Mouse (Mus musculus) small intestine, adult 2 months (tissue): Measurements from ENCODE around the gene Mrgprd. TPM values are rescaled to one million over a fixed set of nuclear protein-coding genes. Genes with fewer than 3 reads are reported as not detected.

ENCODE experiments used
- H3K27ac ChIP-seq: fragments of 200-500 bp; 2 replicates; pipeline ENCODE4 v1.5.1; 2012; ENCODE audit warnings: low read depth, low read length, control low read depth, inconsistent platforms; ENCODE audit not compliant: insufficient read depth
- H3K27me3 ChIP-seq: fragments of 200-500 bp; 2 replicates; pipeline ENCODE4 v1.6.1; 2012; ENCODE audit warnings: mild to moderate bottlenecking, moderate library complexity, low read length, inconsistent platforms; ENCODE audit not compliant: control insufficient read depth, insufficient read depth
- H3K36me3 ChIP-seq: fragments of 200-500 bp; 2 replicates; pipeline ENCODE4 v1.6.1; 2012; ENCODE audit warnings: mild to moderate bottlenecking, low read length, control low read depth, inconsistent platforms; ENCODE audit not compliant: control insufficient read depth, insufficient read depth
- H3K4me1 ChIP-seq: fragments of 200-500 bp; 2 replicates; pipeline ENCODE4 v1.6.1; 2012; ENCODE audit warnings: low read length, inconsistent platforms, mixed read lengths; ENCODE audit not compliant: control insufficient read depth, insufficient read depth, insufficient read length
- H3K4me3 ChIP-seq: fragments of 200-500 bp; 2 replicates; pipeline ENCODE4 v1.5.1; 2012; ENCODE audit warnings: low read depth, mild to moderate bottlenecking, control low read depth, inconsistent platforms, low read length, moderate library complexity
- CTCF ChIP-seq: fragments of 200-500 bp; IDR thresholded peaks from 2 replicates; pipeline ENCODE4 v1.5.1; 2012; ENCODE audit warnings: low read depth, mild to moderate bottlenecking, control low read depth, inconsistent platforms, low read length, moderate library complexity, mixed read lengths; ENCODE audit not compliant: insufficient replicate concordance, insufficient read length; ENCODE audit errors: extremely low read depth
- POLR2A ChIP-seq: fragments of 200-500 bp; IDR thresholded peaks from 2 replicates; pipeline ENCODE4 v1.6.1; 2012; ENCODE audit warnings: low read depth, mild to moderate bottlenecking, control low read depth, inconsistent platforms, low read length, moderate library complexity
- WGBS: fragments of 180-500 bp; shearing (Covaris S2); methylation state at CpG from one replicate; pipeline ENCODE4 v1.1.7; 2018; 5-methylcytosine and 5-hydroxymethylcytosine counted together
- polyA plus RNA-seq: library from polyadenylated mRNA; depleted of rRNA; stranded (reverse); fragments of >200 nt; gene quantifications from 2 replicates; pipeline ENCODE4 v1.2.3, GENCODE M21; 2012

Mrgprd gene
- polyA plus RNA-seq, 1 experiment: not detected

DNA sequence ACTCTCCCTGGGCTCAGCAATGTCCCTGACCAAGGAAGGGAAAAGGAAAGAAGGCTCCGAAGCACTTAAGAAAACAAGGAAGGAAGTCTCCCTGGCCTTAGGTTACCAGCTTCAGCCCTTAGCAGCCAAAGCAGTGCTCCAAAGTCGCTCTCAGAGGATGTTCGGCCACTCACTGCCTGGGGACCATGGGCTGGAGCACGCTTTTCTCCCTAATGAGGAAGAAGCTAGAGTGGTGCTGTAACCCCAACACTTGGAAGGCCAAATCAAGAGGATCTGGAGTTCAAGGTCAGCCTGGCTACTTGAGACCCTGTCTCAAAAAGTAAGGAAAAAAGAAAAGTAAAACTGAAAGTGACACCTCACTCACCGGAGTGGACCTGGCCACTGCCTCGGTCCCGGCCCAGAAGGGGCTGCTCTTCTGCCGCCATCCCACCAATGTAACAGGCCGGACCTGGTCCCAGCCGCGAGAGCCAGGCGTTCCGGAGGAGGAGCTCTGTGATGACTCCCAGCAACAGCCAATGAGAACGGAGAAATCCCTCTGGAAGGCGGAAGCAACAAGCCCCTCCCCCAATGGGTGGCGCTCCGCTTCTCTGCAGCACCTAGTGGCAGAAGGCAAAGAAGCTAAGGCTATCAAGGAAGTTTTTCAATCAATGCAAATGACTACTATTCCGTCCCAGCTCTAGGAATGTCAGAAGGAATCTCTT is 31.0 kb upstream of the Mrgprd start, which contains the start of gene Tpcn2:
TSS of gene Tpcn2 (minus strand) at position 525 of the 701 bp plus-strand sequence.
- H3K27ac ChIP-seq: peak within 1 kb of the TSS; percentile 50
- TF ChIP-seq POLR2A (peak; percentile 68), CTCF (peak; percentile 61; the same call in 1 of the 2 replicates)
- H3K4me1 ChIP-seq: peaks cover 19% of the 10 kb centered on the region
- peaks cover 8% of the 10 kb centered on the region for H3K36me3 ChIP-seq
- peak within 1 kb of the TSS; percentile 74 for H3K4me3 ChIP-seq
- 1% methylated on average over 18 of the region's 18 CpGs for WGBS
- no peaks in the 10 kb centered on the region for H3K27me3 ChIP-seq

DNA sequence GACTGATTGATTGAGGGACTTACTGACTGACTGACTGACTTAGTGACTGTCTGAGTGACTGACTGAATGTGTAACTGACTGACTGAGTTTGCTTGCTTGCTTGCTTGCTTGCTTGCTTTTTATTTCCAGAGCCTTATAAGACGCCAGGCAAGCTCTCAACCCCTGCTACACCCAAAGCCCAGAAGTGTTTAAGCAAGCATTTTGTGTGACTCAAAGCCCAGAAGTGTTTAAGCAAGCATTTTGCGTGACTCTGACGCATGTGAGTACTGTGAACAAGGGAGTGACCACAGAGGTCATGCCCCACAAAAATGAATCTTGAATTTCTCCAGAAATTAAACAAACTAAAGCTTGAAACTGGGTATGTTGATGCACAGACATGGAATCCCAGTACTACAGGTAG is 30.3 kb upstream of the Mrgprd start:
- Histone ChIP-seq H3K27me3 (no peaks in the 10 kb centered on the region), H3K36me3 (peaks cover 7% of the 10 kb centered on the region), H3K4me3 (no peak overlapping the region), H3K4me1 (peaks cover 20% of the 10 kb centered on the region), H3K27ac (peak overlapping the region; percentile 50)
- 39% methylated on average over 3 of the region's 3 CpGs for WGBS
- TF ChIP-seq POLR2A: no peak
- TF ChIP-seq CTCF: no peak

DNA sequence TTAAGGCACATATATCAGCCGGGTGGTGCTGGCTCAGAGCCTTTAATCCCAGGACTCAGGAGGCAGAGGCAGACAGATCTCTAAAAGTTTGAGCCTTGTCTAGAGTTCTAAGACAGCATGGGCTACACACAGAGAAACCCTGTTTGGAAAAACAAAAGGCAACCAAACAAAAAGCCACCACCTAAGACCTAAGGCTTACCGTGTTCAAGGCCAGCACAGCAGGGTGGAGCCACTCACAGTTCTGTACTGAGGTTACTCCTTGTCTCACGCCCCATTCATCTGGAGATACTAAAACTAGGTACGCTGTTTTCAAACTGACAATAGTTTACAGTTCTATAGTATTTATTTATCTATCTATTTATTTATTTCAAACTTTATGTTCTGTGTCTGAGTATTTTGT is 29.2 kb upstream of the Mrgprd start:
- no peaks in the 10 kb centered on the region for H3K27me3 ChIP-seq
- peaks cover 20% of the 10 kb centered on the region for H3K4me1 ChIP-seq
- WGBS: 69% methylated on average over 4 of the region's 4 CpGs
- H3K4me3 ChIP-seq: no peak overlapping the region
- no peak overlapping the region for H3K27ac ChIP-seq
- no peaks in the 10 kb centered on the region for H3K36me3 ChIP-seq
- TF ChIP-seq CTCF (no peak), POLR2A (no peak)

DNA sequence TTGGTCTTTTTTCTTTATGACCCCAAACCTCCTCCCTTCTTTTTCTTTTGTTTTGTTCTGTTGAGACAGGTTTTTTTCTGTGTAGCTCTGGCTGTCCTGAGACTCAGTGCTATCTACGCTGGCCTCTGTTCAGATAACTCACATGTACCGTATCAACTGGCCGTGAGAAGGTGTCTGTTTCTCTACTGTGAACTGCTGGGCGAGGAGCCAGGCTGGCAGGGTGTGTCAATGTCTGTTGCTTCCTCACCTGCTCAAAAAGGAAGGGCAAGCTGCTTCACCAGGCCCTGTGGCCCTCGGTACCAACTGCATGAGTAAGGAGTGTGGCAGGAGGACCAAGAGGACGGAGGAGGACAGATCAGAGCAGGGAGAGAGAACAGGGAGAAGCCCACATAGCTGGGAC is 27.2 kb upstream of the Mrgprd start:
- H3K27ac ChIP-seq: peak overlapping the region; percentile 71
- no peaks in the 10 kb centered on the region for H3K27me3 ChIP-seq
- H3K36me3 ChIP-seq: no peaks in the 10 kb centered on the region
- TF ChIP-seq POLR2A (no peak), CTCF (no peak)
- 30% methylated on average over 6 of the region's 6 CpGs for WGBS
- peaks cover 20% of the 10 kb centered on the region for H3K4me1 ChIP-seq
- no peak overlapping the region for H3K4me3 ChIP-seq

DNA sequence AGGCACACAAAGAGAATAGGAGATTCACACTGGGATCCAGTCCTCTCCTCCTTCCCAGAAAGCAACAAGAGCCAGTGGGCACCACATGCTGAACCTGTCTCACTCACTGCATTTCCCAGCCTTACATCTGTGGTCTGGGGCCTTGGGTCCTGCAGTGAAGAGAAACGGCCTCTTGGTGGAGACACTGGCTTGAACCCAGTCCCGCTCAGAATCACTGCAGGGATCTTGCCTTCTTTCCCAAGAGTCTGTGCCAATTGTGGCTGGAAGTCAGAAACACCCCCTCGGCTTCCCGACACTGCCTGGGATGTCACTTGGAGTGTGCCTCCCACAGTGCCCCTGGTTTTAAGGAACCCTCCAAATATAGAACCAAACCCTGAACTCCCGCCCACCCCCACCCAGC is 25.3 kb upstream of the Mrgprd start:
- Histone ChIP-seq H3K4me1 (peaks cover 8% of the 10 kb centered on the region), H3K36me3 (no peaks in the 10 kb centered on the region), H3K4me3 (no peak overlapping the region), H3K27ac (no peak overlapping the region), H3K27me3 (no peaks in the 10 kb centered on the region)
- TF ChIP-seq POLR2A (no peak), CTCF (peak; percentile 31; the same call in 1 of the 2 replicates)
- WGBS: 45% methylated on average over 5 of the region's 5 CpGs

DNA sequence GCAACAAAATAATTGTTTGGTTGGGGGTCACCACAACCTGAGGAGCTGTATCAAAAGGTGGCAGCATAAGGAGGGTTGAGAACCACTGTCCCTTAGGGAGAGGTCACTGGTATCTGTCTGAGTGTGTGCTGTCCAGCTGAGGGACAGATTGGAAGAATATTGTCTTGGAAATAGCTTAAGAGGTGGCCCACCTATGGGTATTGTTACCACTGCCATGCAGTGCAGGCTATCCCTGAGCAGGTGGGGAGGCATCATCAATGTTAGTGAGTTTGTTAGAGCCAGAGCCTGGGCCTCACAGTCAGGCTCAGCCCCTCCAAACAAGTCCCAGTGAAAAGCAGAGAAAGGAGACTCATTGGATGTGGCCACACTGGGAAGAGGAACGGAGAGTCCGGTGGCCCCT is 22.8 kb upstream of the Mrgprd start:
- WGBS: 89% methylated on average over 2 of the region's 2 CpGs
- Histone ChIP-seq H3K4me3 (no peak overlapping the region), H3K36me3 (no peaks in the 10 kb centered on the region), H3K4me1 (peaks cover 7% of the 10 kb centered on the region), H3K27ac (no peak overlapping the region), H3K27me3 (no peaks in the 10 kb centered on the region)
- TF ChIP-seq CTCF (no peak), POLR2A (no peak)

DNA sequence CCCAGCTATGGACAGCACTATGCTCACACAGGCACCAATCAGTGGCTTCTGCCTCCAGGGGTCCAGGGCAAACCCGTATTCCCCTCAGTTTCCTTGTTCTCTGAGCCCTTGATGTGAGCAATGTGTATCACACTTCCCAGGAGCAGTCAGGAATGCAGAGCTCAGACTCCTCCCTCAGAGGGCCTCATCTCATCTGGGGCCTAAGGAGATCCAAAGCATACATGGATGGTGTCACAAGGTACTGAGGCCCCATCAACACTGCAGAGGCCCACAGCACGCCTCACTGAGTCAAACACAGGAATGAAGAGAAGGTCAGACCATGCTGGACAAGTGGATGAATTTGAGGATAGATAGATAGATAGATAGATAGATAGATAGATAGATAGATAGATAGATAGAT is 21.9 kb upstream of the Mrgprd start:
- 79% methylated on average over 2 of the region's 2 CpGs for WGBS
- H3K27me3 ChIP-seq: no peaks in the 10 kb centered on the region
- peaks cover 2% of the 10 kb centered on the region; the same call in 1 of the 2 replicates for H3K4me1 ChIP-seq
- no peak for TF ChIP-seq CTCF
- no peak for TF ChIP-seq POLR2A
- no peak overlapping the region for H3K4me3 ChIP-seq
- H3K27ac ChIP-seq: no peak overlapping the region
- H3K36me3 ChIP-seq: no peaks in the 10 kb centered on the region
